Mouse (Mus musculus): ENCODE measurements at regions not wholly inside any gene's neighbourhood (a gene's known extent, or its start where the extent isn't known, plus 50 kb on each side); places are given as distances from the start of the nearest gene placed in this dataset.

DNA sequence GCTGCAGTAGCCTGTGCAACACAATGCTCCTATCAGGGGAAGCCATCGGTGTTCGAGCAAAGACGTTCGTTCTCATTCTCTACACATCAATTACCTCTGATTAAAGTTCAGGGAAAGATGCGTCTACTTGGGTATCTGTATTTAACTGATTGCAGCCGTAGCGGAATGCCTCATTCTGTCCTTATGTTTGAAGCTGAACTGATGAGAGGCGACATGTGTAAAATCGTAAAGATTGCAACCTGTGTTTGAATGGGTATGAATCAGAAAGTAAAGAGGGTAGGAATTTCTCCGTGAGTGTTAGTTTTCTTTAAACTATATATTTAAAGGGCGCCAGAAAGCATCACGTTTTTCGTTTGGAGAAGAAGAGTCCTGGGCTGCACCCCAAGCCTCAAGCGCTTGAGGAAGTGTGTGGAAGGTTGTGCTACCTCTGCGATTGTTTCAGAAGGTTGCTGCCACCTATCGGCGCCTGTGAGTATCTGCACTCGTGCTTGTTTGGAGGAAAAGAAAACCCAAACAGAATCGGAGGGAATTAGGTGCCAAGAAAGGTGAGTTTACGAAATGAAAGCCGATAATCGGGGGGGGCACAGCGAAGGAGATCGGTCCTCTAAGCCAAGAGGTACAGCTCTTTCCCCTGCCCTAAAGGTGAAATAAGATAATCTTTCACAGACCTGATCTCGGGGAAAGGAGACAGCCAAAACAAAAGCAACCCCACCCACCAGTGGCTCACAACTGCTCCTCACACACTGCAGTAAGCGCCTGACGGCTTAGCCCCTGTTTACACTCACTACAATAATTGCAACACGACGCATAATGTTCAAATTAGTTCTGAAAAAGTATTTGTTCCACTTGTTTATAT, 346.4 kb upstream of the Prkcq start:
- peak; percentile 71 for DNase-seq

DNA sequence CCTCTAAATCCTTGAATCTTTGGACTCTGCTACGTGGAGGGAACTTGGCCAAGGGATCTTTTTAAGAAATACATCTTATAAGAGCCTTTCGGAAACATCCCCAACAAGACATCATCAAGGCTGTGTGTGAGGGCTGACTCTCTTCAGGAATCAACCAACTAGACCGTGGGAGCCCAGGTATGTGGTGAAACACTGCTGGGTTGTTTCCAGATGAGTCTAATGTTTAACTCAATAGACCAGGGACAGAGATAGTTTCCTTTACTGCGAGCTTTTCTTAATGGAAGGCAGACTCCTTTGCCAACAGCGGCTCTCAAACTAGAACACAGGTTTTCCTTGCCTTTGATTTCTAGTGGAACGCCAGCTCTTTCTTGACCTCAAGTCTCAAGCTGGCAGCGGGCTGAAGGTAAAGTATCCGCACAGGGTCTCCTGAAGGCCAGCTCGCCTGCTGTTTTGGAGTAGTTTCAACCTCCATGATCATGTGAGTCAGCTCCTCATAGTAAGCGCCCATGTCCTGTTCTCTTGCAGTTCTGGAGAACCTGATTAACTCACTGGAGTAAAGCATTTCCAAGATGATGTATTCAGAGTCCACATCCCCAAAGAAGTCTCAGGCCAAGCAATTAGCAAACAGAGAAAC, 345.7 kb upstream of the Prkcq start:
- peak; percentile 76 for DNase-seq

DNA sequence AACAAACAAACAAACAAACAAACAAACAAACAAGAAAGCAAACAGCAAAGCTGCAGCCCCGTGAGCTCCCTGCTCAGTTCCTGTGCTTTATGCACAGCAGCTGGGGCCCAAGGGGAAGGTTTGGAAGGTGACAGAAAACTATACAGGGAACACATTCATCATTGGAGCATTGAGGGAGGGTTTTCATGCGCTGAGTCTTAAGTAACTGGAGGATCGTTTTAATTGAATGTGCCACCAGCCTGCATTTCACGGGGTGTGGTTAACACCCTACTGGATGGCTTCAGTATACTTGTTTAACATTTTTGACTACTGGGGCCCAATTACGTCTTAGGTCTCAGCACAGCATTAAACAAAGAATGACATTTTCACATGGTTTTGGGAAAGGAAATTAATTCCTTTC, 331.9 kb upstream of the Prkcq start:
- DNase-seq = peak; percentile 57

DNA sequence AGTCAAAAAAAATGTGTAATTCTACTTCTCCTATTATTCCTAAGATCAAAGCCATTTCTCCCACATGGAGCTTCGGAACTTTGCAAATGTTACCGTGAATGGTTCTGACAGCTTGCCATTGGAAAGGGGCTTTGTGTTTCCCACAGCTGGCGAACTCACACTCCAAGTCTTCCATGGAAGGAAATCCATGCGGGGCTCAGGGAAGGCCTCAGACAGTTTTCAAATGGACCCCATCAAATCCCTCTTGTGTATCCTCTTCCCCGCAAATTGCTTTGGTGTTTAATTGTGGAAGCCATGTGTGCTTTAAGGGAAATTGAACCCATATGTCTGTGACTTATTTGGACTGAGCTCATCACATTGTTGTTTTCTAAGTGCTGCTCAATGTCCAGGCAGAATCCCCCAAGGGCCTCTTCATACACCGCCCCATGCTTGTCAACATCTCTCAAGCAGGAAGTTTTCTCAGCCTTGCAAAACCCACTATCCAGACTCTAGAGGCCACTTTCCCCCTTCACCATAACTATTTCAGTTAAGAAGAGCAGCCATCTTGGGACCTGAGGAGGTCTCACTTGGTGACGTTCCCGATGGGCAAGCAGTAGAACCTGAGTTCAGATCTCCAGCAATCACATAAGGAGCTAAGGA, 310.1 kb upstream of the Prkcq start:
- peak; percentile 69 for DNase-seq

DNA sequence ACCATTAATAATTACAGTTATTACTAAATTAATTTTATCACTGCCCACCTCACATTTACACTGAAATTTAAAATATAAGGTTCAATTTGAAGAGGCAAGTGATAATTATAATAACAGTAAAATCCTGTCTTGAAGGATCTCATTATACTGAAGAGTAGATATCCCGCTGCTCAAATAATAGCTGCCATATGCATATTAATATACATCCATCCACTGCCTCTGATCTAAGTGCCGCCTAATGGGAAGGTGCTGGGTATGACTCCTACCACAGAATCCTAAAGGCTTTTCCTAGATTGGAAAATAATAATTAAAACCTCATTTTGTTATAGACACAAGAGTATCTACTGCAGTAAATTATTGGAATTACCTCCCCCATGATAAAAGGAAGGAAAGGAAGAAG, 307.5 kb upstream of the Prkcq start:
- no peak for DNase-seq

DNA sequence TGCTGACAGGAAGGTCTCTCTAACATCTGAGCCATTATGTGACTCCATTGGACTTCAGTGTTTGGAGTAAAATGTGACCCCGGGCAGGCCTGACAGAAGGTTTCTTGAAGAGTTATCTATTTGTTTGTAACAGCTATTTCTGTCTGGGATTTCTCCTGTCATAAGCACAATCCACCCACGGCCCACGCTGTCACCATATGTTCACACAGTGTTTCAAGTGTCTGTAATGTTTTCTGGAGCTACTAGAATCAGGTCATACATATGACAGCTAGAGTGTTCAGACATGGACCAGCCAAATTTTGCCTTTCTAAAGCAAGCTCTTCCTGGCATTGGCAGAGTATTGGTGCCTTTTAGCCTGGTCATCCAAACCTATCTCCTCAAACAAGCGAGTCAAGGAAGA, 297.6 kb upstream of the Prkcq start:
- no peak for DNase-seq

DNA sequence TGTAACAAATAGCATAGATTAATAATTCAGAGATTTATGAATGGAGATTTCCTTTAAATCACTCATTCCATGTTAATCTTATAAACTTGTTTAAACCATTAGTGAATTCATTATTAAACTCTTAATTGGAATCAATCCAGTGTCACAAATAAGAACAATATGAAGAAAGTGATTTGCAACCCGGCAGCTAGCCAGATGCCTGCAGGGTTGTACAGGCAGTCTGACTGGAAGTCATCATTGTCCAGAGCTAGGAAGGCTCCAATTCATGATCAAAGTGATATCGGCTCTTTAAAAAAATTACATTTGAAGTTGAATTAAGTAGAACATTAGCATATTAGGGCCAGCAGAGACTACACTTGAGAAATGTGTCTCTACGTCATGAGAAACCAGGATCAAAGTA, 270.0 kb upstream of the Prkcq start:
- no peak for DNase-seq

DNA sequence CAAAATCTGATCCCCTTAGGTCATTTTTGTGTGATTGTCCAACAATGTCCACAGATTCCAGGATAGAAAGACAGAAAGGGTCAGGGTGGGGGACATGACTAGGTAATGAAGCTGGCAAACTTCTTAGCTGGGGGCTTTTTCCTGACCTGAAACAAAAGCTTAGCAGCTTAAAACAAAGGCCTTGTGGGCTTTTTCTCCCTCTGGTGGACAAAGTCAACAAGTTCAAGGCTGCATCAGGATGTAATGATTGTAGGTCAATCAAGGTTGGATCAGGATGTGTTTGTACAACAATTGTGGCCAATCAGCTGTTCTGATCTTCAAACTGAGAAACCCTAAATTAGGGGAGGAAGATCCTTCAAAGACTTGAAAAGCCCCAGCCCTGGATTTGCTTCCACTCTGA, 252.0 kb upstream of the Prkcq start:
- DNase-seq = peak; percentile 27

DNA sequence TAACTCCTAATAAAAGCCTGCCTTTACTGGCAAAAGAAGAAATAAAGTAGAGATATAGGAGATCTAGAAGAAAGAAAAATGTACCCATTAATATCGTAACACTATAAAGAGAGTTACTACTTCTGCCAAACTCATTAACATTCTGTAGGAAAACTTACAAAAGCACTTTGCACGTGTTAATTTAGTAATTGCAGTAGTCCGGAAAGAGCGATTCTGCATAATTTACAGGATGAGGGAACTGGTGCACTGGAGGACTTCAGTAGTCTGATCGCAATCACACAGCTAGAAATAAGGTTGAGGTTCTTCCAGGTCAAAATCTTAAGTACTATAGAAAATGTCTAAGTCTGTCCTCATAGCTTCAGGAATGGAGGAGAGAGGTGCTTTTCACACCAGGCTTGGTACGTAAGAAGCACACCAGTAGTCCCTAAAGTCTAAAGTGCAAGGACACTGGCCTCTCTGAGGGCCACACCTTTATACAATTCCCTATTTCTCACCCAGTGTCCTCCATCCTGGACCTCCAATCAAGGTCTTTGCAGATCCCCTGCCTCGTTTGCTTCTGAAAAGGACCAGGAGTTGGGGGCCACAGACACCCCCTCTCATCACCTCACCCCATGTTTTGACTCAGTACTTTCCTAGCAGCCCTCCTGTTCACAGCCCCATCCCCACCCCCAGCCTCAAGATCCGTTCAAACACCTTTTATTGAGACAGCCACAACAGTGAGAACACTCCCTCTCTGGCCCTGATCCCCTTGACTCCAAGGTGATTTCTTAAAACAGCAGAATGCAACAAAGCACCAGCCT, 251.0 kb upstream of the Prkcq start:
- DNase-seq = peak; percentile 72

DNA sequence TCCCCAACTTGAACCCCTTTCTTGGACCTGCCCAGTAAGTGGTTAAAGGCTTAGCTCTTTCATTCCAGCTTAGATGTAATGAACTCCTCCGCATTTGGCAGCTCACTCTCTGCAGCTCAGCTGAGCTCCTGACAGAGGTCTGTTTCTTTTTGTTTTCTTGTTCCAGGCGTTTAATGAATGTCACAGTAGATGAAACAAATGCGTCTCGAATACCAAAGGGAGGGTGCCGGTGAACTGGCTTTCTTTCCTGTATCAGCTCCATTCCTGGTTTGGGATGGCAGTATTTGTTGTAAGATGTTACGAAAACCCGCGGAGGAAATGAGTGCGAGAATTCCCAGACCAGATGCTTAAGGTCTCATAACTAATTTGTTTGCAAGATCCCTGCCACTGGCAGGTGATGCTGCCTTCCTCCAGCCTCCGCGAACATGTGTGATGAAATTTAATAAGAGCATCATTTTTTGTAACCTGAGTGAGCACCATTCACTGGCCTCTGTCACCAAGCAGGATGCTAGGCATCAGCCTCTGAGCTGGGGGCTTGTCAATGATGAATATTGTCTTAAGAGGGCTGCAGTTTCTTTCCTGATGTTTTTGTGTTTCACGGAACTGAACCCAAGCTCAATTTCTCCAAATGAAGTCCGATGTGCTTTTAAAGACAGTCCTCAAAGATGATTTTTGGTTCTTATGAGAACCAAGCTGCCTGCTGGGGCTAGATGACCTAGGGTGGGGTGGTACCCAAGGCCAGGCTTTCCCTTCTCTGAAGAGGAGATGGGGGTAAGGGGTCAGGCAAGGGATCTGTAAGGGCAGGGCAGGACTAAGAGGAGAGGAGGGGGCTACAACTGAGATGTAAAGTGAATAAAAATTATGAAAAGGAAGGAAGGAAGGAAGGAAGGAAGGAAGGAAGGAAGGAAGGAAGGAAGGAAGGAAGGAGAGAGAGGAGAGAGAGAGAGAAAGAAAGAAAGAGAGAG, 250.1 kb upstream of the Prkcq start:
- DNase-seq = peak; percentile 41

DNA sequence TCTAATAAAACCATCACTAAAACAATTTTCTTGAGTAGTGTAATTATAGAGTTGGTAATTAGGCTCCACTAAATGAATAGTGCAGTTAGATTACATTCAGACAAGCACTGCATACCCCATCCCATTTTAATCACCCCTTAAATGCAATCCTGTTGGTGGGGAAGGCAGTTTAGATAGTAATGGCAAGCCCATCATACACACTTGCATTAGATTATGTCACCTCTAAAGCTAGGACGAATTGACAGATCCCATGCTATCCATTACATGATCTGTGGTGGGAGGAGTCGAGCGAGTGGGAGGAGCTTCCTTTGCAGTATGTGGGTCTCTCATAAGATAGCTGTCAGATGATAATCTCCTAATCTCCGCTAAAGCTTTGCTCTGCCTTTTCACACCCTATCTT, 247.9 kb upstream of the Prkcq start:
- DNase-seq = no peak

DNA sequence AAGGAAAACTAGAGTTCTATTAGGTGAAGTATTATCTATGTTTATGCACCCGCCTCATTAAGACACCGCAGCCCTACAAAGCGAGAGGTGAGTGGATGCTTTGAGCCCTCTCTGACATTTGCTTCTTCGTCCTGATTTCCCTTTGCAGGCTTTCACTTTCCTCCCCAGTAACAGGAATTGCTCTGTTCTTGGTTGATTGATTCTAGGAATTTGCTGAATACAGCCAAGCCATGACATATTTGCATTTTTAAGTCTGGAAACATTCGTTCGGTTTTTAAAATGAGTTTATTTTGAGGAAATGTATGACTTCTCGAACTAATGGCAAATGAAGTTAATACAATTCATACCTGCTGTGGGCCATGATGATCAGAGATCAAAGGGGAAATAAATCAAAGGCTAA, 246.5 kb upstream of the Prkcq start:
- DNase-seq = no peak

DNA sequence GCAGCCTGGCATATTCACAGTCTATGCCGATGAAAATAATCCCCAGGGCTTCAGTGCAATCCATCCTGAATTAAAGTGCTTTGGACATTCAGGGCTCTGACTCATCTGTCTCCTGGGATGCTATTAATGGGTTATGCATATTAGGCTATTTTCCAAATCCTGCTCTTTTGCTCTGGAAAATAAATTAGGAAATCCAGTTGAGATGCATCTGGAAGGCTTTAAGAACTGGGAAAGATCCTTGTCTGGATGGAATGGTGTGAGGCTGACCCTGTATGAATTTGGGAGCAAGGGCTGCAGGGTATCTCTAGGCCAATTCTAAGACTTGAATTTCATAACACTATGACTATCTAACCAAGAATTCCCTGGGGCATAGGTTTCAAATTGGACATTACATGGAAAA, 234.5 kb upstream of the Prkcq start:
- DNase-seq = peak; percentile 87

DNA sequence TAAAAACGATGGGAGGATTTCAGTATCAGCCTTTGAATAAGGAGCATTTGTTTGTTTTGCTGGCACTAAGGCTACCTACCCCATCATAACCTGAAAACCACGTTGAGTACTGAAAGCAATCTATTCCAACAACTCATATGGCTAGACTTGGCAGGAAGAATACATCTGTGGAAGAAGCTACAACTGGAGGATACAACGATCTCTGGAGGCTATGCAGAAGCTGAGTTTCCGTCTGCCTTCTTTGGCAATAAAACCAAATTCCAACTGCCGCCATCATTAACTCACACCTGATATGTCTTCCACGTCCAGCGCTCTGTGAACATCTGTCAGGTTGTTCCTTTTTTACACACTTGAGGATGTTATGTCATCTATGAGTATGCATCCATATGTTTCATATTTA, 206.7 kb upstream of the Prkcq start:
- no peak for DNase-seq

DNA sequence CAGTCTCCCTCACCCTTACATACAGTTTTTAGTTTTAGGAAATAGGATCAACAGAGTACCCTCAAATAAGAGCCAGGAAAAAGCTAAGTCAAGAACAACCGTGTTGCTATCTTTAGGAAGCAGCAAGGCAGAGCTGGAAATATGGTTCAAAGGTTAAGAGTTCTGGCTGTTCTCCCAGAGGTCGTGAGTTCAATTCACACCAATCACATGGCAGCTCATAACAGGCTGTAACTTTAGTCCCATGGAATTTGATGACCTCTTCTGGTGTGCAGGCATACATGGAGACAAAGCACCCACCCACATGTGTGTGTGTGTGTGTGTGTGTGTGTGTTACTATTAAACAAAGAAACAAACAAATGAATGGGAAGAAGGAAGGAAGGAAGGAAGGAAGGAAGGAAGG, 205.0 kb upstream of the Prkcq start:
- peak; percentile 81 for DNase-seq

DNA sequence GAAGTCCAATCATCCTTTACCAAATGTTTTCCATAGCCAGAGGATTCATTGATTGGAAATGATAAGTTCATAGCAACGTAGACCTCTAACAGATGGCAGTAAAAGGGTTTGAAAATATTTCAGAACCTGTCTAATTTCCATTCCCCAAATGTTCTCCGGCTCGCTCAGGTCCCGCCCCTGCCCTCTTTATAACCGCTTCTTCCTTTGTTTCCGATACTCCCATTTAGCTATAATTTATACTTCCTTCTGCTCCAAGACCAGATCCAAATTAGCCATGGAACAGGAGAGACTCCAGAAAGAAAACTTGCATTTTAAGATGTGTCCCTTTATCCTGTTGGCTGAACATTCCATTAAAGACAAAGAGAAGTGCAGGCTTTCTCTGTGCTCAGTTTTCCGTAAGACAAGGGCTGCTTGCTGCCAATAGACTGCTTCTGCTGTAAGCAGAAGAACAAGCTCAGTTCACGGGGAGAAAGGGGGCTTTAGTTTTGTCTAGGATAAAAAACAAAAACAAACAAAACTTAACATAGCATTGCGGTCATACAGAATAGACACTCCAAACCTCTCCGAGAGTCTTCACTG, 202.7 kb upstream of the Prkcq start:
- peak; percentile 12 for DNase-seq

DNA sequence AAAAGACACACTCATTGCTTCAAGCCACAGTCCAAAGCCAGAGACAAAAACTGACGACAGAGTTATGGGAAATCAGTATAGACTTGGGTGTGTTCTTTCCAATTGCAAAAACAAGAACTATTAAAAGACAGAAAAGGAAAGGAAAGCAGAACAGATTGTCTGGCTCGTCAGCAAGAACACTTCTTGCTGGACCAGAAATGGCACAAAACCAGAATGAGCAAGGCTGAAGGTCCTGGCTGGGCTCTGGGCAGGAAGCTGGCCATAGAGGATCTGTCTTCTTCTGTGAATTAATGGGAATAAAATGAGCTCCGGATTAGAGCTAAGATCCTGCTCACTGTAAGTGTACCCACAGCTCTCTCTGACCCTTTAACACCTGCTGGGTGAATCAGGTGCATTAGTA, 199.9 kb upstream of the Prkcq start:
- DNase-seq = no peak

DNA sequence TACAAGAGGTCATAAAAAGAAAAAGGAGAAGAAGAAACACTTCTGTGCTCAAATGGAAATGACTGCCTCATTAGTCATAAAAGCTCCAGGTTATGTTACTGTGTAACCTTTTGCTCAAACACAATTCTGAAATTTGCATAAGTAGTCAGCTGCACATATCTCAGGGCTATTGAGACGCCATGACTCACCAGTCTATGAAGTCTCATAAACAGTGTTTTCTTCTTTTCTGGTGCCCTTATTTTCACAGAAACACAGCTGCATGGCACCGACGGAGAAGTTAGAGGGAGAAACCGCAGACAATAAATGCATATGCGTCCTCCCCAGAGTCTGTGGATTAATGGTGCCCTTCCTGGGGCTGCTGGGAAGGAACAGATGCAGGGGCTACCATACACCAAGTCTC, 193.1 kb upstream of the Prkcq start:
- DNase-seq = peak; percentile 89

DNA sequence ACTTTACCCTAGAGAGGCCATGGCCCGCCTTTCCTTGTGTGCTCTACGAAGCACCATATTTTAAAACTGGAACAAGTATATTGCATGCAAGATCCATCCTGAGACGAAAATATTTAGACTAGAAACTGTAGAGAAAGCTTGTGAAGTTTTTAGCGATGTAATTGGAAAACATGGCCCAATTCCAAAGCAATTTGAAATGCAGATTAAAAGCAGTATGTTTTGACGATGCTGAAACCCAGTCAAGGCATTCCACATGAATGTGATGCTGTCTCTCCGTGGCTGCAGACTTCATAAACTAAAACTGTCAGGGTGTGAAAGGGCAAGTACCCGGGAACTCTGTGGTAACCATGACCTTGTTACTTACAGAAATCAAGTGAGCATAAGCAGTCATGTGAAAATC, 185.8 kb upstream of the Prkcq start:
- peak; percentile 16 for DNase-seq

DNA sequence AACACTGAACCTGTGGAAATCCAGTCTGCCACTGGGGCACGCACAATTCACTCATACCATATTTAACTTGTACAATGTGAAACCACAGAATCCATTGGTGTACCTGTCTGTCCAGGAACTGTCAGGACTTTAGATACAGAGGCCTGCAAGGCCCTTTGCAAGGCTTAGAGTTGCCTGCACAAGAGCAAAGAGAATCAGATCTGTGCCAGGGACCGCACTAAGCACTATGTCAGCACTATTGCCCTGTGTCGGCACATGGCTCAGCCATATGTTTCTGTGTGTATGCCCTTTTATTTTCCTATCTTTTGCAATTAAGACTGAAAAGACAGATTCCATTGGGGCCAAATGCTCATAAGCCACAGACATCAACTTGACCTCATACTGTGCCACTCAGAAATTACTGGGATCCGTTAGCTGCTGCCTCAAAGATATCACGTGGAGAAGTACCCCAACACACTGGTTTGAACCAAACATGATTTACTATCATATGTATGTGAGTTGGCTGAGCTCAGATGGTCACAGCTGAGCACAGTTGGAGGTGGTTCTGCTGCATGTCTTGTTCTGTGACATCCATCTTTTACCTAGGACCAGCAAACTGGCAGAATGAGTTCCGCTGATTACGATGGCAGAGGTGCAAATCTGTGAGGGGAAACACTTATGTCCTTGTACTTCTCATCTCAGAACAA, 181.7 kb upstream of the Prkcq start:
- DNase-seq = no peak

DNA sequence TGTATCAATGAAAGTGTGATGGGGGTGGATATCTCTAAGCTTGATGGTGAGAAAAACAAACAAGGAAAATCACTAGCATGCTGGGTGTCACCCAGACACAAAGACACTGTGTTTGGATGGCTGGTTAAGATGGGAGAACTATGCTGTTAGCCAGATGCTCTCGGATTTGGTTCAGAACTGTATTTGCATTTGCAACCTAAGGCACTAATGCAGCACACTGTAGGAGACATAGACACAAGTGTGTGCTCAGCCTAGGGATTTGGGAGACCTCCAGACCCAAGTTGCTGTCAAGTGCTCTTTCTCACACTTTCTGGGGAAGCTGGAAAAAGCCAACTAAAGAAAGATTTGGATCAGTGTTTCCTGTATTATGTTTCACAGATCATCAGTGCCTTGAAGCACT, 173.1 kb upstream of the Prkcq start:
- peak; percentile 41 for DNase-seq
